Mouse (Mus musculus) E14TG2a.4 (cell line): ENCODE data around the gene Arhgap33.

Source experiments
- CTCF ChIP-seq: conservative IDR thresholded peaks from 2 replicates; pipeline ENCODE4 v1.5.1; 2014; ENCODE audit warnings: low read length
- NANOG ChIP-seq: IDR thresholded peaks from 2 replicates; pipeline ENCODE4 v1.6.1; 2014; ENCODE audit warnings: borderline replicate concordance, low read length, mixed read lengths
- POU5F1 ChIP-seq: IDR thresholded peaks from 2 replicates; pipeline ENCODE4 v1.6.1; 2014; ENCODE audit warnings: low read length, borderline replicate concordance

GRCm38 (mm10) chr7:30551445-30552101, 16.7 kb upstream of the Arhgap33 start:
- TF ChIP-seq CTCF (peak; percentile 27), POU5F1 (no peak), NANOG (no peak)
